Mouse (Mus musculus): ENCODE data around the gene Cdh13.

DNA sequence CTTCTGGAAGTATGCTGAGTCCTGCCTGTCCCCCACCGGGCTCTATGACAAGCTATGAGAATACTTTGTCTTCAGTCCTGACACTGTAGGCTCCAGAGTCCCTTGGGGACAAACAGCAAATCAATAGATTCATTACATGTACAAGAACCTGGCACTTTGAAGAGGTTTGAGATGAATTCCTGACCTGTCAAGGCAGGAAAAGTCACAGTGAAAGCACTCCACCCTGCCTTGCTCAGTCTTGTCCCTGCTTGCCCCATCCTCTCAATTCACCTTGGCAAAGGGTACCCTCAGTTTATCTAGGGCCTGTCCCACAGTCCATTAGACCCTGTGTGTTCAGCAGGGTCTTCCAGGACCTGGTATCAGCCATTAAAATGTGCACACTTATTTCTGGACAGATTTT, 11.0 kb upstream of the Cdh13 start:
- no peak for TF ChIP-seq GATA1 (IDR thresholded peaks at IDR 0.05; ENCODE audit: low read length)
- no peak for TF ChIP-seq TAL1 (IDR thresholded peaks at IDR 0.05; ENCODE audit: low read length)

Measured in erythroblast, embryonic 14.5 days (primary cell).